Mouse (Mus musculus) ES-Bruce4 (cell line): ENCODE results near the gene Hormad2. TPM values are rescaled to one million over a fixed set of nuclear protein-coding genes. Genes with fewer than 3 reads are reported as not detected.

ENCODE experiments used
- H3K27ac ChIP-seq: 2 replicates; pipeline ENCODE4 v1.5.1; 2012; ENCODE audit warnings: low read length, inconsistent platforms; ENCODE audit not compliant: insufficient read depth
- H3K27me3 ChIP-seq: 2 replicates; pipeline ENCODE4 v1.6.1; 2012; ENCODE audit warnings: mild to moderate bottlenecking, low read length, inconsistent platforms; ENCODE audit not compliant: control insufficient read depth, poor library complexity, insufficient read depth, severe bottlenecking
- H3K36me3 ChIP-seq: 2 replicates; pipeline ENCODE4 v1.6.1; 2012; ENCODE audit warnings: inconsistent platforms, mild to moderate bottlenecking, low read length, moderate library complexity; ENCODE audit not compliant: control insufficient read depth, poor library complexity, insufficient read depth, severe bottlenecking
- H3K4me1 ChIP-seq: one replicate; pipeline ENCODE4 v1.8.1; 2011; ENCODE audit warnings: low read length; ENCODE audit not compliant: control insufficient read depth, insufficient read depth
- H3K4me3 ChIP-seq: 2 replicates; pipeline ENCODE4 v1.5.1; 2011; ENCODE audit warnings: low read depth, mild to moderate bottlenecking, low read length
- H3K9ac ChIP-seq: 2 replicates; pipeline ENCODE4 v1.6.1; 2012; ENCODE audit warnings: low read depth, mild to moderate bottlenecking, inconsistent platforms; ENCODE audit not compliant: poor library complexity, severe bottlenecking
- H3K9me3 ChIP-seq: replicated peaks from 2 replicates; pipeline ENCODE4 v1.6.1; 2012; ENCODE audit warnings: mild to moderate bottlenecking, low read length, inconsistent platforms; ENCODE audit not compliant: control insufficient read depth, poor library complexity, insufficient read depth, severe bottlenecking
- CTCF ChIP-seq: IDR thresholded peaks from one replicate; pipeline ENCODE4 v1.8.1; 2011; ENCODE audit warnings: low read depth, low read length
- EP300 ChIP-seq: IDR thresholded peaks from 2 replicates; pipeline ENCODE4 v1.6.1; 2011; ENCODE audit warnings: low read depth, low read length; ENCODE audit not compliant: insufficient read depth
- POLR2A ChIP-seq: IDR thresholded peaks from one replicate; pipeline ENCODE4 v1.8.1; 2011; ENCODE audit warnings: low read length; ENCODE audit not compliant: insufficient read depth
- polyA plus RNA-seq: library from polyadenylated mRNA; stranded (reverse); fragments of >200 nt; gene quantifications from 2 replicates; pipeline ENCODE4 v1.2.4, GENCODE M21; 2011; ENCODE audit warnings: low read depth; ENCODE audit not compliant: missing spikeins, insufficient read depth, insufficient read length

The Hormad2 gene
- polyA plus RNA-seq, 1 experiment: 3.2 TPM

GRCm38 (mm10) chr11:4308514-4309450, 132.1 kb downstream of the Hormad2 start:
- H3K27me3 ChIP-seq: no peaks in the 10 kb centered on the region
- H3K9ac ChIP-seq: peak overlapping the region; percentile 16; the same call in 1 of the 2 replicates
- H3K9me3 ChIP-seq: no peaks in the 10 kb centered on the region
- no peak overlapping the region for H3K27ac ChIP-seq
- peaks cover 5% of the 10 kb centered on the region for H3K4me1 ChIP-seq
- TF ChIP-seq POLR2A (no peak), EP300 (no peak), CTCF (no peak)
- no peak overlapping the region for H3K4me3 ChIP-seq
- H3K36me3 ChIP-seq: no peaks in the 10 kb centered on the region

- H3K4me1 ChIP-seq: peaks cover 6% of the 10 kb centered on the region
- no peak overlapping the region for H3K27ac ChIP-seq
- peak overlapping the region; percentile 16; the same call in 1 of the 2 replicates for H3K9ac ChIP-seq
- H3K36me3 ChIP-seq: no peaks in the 10 kb centered on the region
- no peaks in the 10 kb centered on the region for H3K9me3 ChIP-seq
- TF ChIP-seq CTCF: no peak
- no peaks in the 10 kb centered on the region for H3K27me3 ChIP-seq
- H3K4me3 ChIP-seq: no peak overlapping the region
Measured at GRCm38 (mm10) chr11:4308060-4308513, 132.8 kb downstream of the Hormad2 start.

- no peaks in the 10 kb centered on the region for H3K36me3 ChIP-seq
- no peak for TF ChIP-seq EP300
- no peak for TF ChIP-seq CTCF
- no peak for TF ChIP-seq POLR2A
- no peak overlapping the region for H3K9ac ChIP-seq
- H3K27ac ChIP-seq: no peak overlapping the region
- no peaks in the 10 kb centered on the region for H3K9me3 ChIP-seq
- peaks cover 12% of the 10 kb centered on the region for H3K4me1 ChIP-seq
- H3K27me3 ChIP-seq: no peaks in the 10 kb centered on the region
- H3K4me3 ChIP-seq: no peak overlapping the region
Measured at GRCm38 (mm10) chr11:4306086-4306485, 134.8 kb downstream of the Hormad2 start.

GRCm38 (mm10) chr11:4305090-4305489, 135.8 kb downstream of the Hormad2 start:
- Histone ChIP-seq H3K4me1 (peaks cover 12% of the 10 kb centered on the region), H3K9ac (no peak overlapping the region), H3K27me3 (no peaks in the 10 kb centered on the region), H3K27ac (no peak overlapping the region), H3K4me3 (no peak overlapping the region), H3K9me3 (no peaks in the 10 kb centered on the region), H3K36me3 (no peaks in the 10 kb centered on the region)
- no peak for TF ChIP-seq POLR2A
- TF ChIP-seq CTCF: no peak
- no peak for TF ChIP-seq EP300

- H3K36me3 ChIP-seq: no peaks in the 10 kb centered on the region
- no peak overlapping the region for H3K4me3 ChIP-seq
- no peaks in the 10 kb centered on the region for H3K27me3 ChIP-seq
- no peak overlapping the region for H3K9ac ChIP-seq
- H3K4me1 ChIP-seq: peaks cover 12% of the 10 kb centered on the region
- H3K27ac ChIP-seq: no peak overlapping the region
- H3K9me3 ChIP-seq: no peaks in the 10 kb centered on the region
- TF ChIP-seq POLR2A: no peak
- no peak for TF ChIP-seq CTCF
- TF ChIP-seq EP300: no peak
Measured at GRCm38 (mm10) chr11:4304203-4304602, 136.7 kb downstream of the Hormad2 start.

- no peaks in the 10 kb centered on the region for H3K27me3 ChIP-seq
- H3K4me1 ChIP-seq: peaks cover 14% of the 10 kb centered on the region
- no peaks in the 10 kb centered on the region for H3K9me3 ChIP-seq
- TF ChIP-seq POLR2A (no peak), CTCF (no peak), EP300 (no peak)
- H3K27ac ChIP-seq: peak overlapping the region; percentile 93
- no peaks in the 10 kb centered on the region for H3K36me3 ChIP-seq
- H3K9ac ChIP-seq: no peak overlapping the region
- H3K4me3 ChIP-seq: no peak overlapping the region
Measured at GRCm38 (mm10) chr11:4303033-4303432, 137.9 kb downstream of the Hormad2 start.
